Mouse (Mus musculus): ENCODE results near the gene 4933430I17Rik.

DNA sequence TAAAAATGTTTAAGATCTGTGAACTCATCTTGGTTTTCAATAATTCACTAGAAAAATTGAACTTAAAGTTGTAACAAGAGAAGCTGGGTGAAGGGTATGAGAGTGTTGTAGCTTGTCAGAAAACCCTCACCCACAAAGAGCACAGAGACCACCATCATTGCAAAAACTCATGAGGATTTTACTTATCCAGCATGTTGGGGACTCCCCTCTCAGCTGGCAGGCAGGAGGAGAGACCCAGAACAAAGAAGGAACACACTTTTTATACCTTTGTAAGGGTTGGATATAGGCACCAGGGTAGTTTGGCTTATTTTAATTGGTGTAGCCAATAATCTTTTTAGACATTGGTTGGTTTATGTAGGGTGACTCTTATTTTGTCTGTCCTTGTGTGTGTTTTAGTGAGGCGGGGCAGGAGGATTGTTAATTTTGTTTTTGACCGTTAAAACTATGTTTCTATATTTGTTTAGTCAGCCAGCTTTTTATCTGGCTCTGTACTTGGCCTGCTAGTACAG, 4.2 kb upstream of the 4933430I17Rik start:
- TF ChIP-seq GABPA (IDR thresholded peaks at IDR 0.05; ENCODE audit: low read depth, low read length) (no peak), CTCF (IDR thresholded peaks at IDR 0.05 in 2 of 3, conservative IDR thresholded peaks at IDR 0.05 in 1 of 3; ENCODE audit: control insufficient read depth in 1 of 3, insufficient read depth in 1 of 3, low read depth in 2 of 3, low read length in 3 of 3, poor library complexity in 1 of 3, severe bottlenecking in 1 of 3) (no peak), GATA1 (IDR thresholded peaks at IDR 0.05; ENCODE audit: low read depth, low read length) (no peak)

Data from MEL (cell line).